Mouse (Mus musculus) midbrain, postnatal 0 days (tissue): ENCODE measurements around the gene Setd2. TPM values are rescaled to one million over a fixed set of nuclear protein-coding genes. Genes with fewer than 3 reads are reported as not detected.

Source experiments
- ATAC-seq: fragments of 200-750 bp; cut with Nextera tagmentation; 2 replicates; pipeline ENCODE4 v1.8.0; 2017; ENCODE audit warnings: moderate number of reproducible peaks, mild to moderate bottlenecking, moderate TSS enrichment, moderate library complexity; ENCODE audit not compliant: low FRiP score
- DNase-seq: peaks from one replicate; pipeline ENCODE4 v3.0.0-alpha.2; 2015; ENCODE audit warnings: low spot score
- H3K27ac ChIP-seq: fragments of 300-500 bp; sonication (generic); 2 replicates; pipeline ENCODE4 v1.5.1; 2014; ENCODE audit warnings: low read depth, mild to moderate bottlenecking, low read length, mixed read lengths
- H3K27me3 ChIP-seq: fragments of 300-500 bp; sonication (generic); 2 replicates; pipeline ENCODE4 v1.6.1; 2014; ENCODE audit warnings: low read length, control low read depth, mixed read lengths; ENCODE audit not compliant: insufficient read depth
- H3K36me3 ChIP-seq: fragments of 300-500 bp; sonication (generic); 2 replicates; pipeline ENCODE4 v1.6.1; 2014; ENCODE audit warnings: low read length, control low read depth, mixed read lengths; ENCODE audit not compliant: insufficient read depth
- H3K4me1 ChIP-seq: fragments of 300-500 bp; sonication (generic); 2 replicates; pipeline ENCODE4 v1.6.1; 2014; ENCODE audit warnings: mild to moderate bottlenecking, control low read depth, antibody characterized with exemption, low read length, mixed read lengths; ENCODE audit not compliant: insufficient read depth
- H3K4me2 ChIP-seq: fragments of 300-500 bp; sonication (generic); 2 replicates; pipeline ENCODE4 v1.6.1; 2014; ENCODE audit warnings: low read depth, mild to moderate bottlenecking, low read length, mixed read lengths; ENCODE audit not compliant: poor library complexity, severe bottlenecking
- H3K4me3 ChIP-seq: fragments of 300-500 bp; sonication (generic); 2 replicates; pipeline ENCODE4 v1.5.1; 2014; ENCODE audit warnings: low read depth, mild to moderate bottlenecking, low read length, moderate library complexity
- H3K9ac ChIP-seq: fragments of 300-500 bp; sonication (generic); replicated peaks from 2 replicates; pipeline ENCODE4 v1.6.1; 2014; ENCODE audit warnings: mild to moderate bottlenecking, low read length, moderate library complexity, mixed read lengths; ENCODE audit not compliant: poor library complexity, severe bottlenecking
- H3K9me3 ChIP-seq: fragments of 300-500 bp; sonication (generic); 2 replicates; pipeline ENCODE4 v1.6.1; 2016; ENCODE audit warnings: low read length, control low read depth
- CTCF ChIP-seq: IDR thresholded peaks from 2 replicates; pipeline ENCODE4 v1.5.1; 2016; ENCODE audit warnings: antibody characterized with exemption, mild to moderate bottlenecking
- WGBS: fragments of 180-500 bp; shearing (Covaris S2); extraction: QIAGEN DNeasy Blood & Tissue Kit; methylation state at CpG from one replicate; pipeline ENCODE4 v1.1.7; 2014; 5-methylcytosine and 5-hydroxymethylcytosine counted together
- polyA plus RNA-seq: library from polyadenylated mRNA; unstranded; fragments of >200 nt; fragmentation: Nextera tagmentation; extraction: Ambion mirVana; gene quantifications from 2 replicates; pipeline ENCODE4 v1.2.1, GENCODE M21; 2015
- total RNA-seq: library from RNA; depleted of rRNA; stranded (reverse); fragments of >200 nt; gene quantifications from 2 replicates; pipeline ENCODE4 v1.2.3, GENCODE M21; 2014

The Setd2 gene
- total and polyA plus RNA-seq, 2 experiments from 2014 or later, result 24.9 to 69.3 TPM

GRCm38 (mm10) chr9:110617081-110617480 is 84.7 kb downstream of the Setd2 start:
- ATAC-seq (no peak), DNase-seq (no peak)
- Histone ChIP-seq H3K4me3 (no peak overlapping the region), H3K9me3 (no peaks in the 10 kb centered on the region), H3K27ac (no peak overlapping the region), H3K36me3 (peaks cover 41% of the 10 kb centered on the region), H3K9ac (no peak overlapping the region), H3K4me1 (no peaks in the 10 kb centered on the region), H3K4me2 (no peak overlapping the region), H3K27me3 (no peaks in the 10 kb centered on the region)
- whole genome bisulfite sequencing, result 92% methylated on average over 3 of the region's 3 CpGs
- TF ChIP-seq CTCF, result no peak

GRCm38 (mm10) chr9:110620180-110620579 is 87.8 kb downstream of the Setd2 start:
- Histone ChIP-seq H3K4me2 (no peak overlapping the region), H3K4me1 (peaks cover 3% of the 10 kb centered on the region), H3K27me3 (no peaks in the 10 kb centered on the region), H3K9ac (no peak overlapping the region), H3K27ac (no peak overlapping the region), H3K4me3 (no peak overlapping the region), H3K9me3 (no peaks in the 10 kb centered on the region), H3K36me3 (peaks cover 37% of the 10 kb centered on the region)
- no peak for ATAC-seq
- peak; percentile 24; the same call in 1 of the 2 replicates for TF ChIP-seq CTCF
- no peak for DNase-seq
- WGBS, result 86% methylated on average over 7 of the region's 7 CpGs

- Histone ChIP-seq H3K36me3 (peaks cover 34% of the 10 kb centered on the region), H3K27me3 (no peaks in the 10 kb centered on the region), H3K9ac (no peak overlapping the region), H3K4me2 (no peak overlapping the region), H3K4me1 (peaks cover 5% of the 10 kb centered on the region), H3K27ac (no peak overlapping the region), H3K4me3 (no peak overlapping the region), H3K9me3 (no peaks in the 10 kb centered on the region)
- no peak for DNase-seq
- 93% methylated on average over 7 of the region's 7 CpGs for WGBS
- no peak for ATAC-seq
- TF ChIP-seq CTCF, result no peak
Observed at GRCm38 (mm10) chr9:110620685-110621084, 88.3 kb downstream of the Setd2 start.

- 87% methylated on average over 12 of the region's 12 CpGs for WGBS
- Histone ChIP-seq H3K9me3 (no peaks in the 10 kb centered on the region), H3K9ac (no peak overlapping the region)
Observed at GRCm38 (mm10) chr9:110622621-110623219, 90.3 kb downstream of the Setd2 start.

GRCm38 (mm10) chr9:110623416-110624195 is 91.2 kb downstream of the Setd2 start:
- Histone ChIP-seq H3K27ac (no peak overlapping the region), H3K9me3 (no peaks in the 10 kb centered on the region), H3K4me1 (peaks cover 5% of the 10 kb centered on the region), H3K4me2 (peak overlapping the region; percentile 67), H3K9ac (peak overlapping the region; percentile 50; the same call in 1 of the 2 replicates), H3K4me3 (peak overlapping the region; percentile 38), H3K27me3 (no peaks in the 10 kb centered on the region), H3K36me3 (peaks cover 41% of the 10 kb centered on the region)
- ATAC-seq (no peak), DNase-seq (no peak)
- no peak for TF ChIP-seq CTCF
- 41% methylated on average over 8 of the region's 8 CpGs for WGBS

More at GRCm38 (mm10) chr9:110622621-110623219, 90.3 kb downstream of the Setd2 start:
- no peak overlapping the region for H3K4me2 ChIP-seq
- DNase-seq, result no peak
- peaks cover 37% of the 10 kb centered on the region for H3K36me3 ChIP-seq
- no peaks in the 10 kb centered on the region for H3K27me3 ChIP-seq
- peaks cover 5% of the 10 kb centered on the region for H3K4me1 ChIP-seq
- H3K4me3 ChIP-seq, result no peak overlapping the region
- H3K27ac ChIP-seq, result no peak overlapping the region
- no peak for TF ChIP-seq CTCF
- ATAC-seq, result no peak
